Mouse (Mus musculus) kidney, adult 18-20 months (tissue): ENCODE measurements around the gene Mllt11.
"Not testable (repeated sequence)": the region's sequence is repeated elsewhere in the genome, so short reads cannot be mapped to it uniquely, and the experiment has no call there.

Experiments
- DNase-seq: peaks from one replicate; pipeline ENCODE4 v3.0.0; 2021

Gene Mllt11

GRCm38 (mm10) chr3:95216655-95217254 is 15.2 kb downstream of the Mllt11 start:
- DNase-seq = no peak

DNA sequence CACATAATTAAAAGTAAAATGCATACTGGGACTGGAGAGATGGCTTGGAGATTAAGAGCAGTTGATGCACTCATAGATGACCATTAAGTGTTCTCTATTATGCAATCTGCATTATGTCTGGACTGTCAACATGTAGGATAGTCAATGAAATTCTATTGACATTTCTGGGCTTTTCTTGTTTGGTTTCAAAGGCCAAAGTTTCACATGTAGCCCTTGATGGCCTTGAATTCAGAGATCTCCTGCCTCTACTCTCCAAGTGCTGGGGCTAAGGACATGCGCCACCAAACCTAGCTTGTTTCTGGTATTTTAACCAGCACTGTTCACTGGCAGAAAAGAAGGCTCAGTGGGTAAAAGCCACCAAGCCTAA is 18.4 kb downstream of the Mllt11 start:
- no peak for DNase-seq

DNA sequence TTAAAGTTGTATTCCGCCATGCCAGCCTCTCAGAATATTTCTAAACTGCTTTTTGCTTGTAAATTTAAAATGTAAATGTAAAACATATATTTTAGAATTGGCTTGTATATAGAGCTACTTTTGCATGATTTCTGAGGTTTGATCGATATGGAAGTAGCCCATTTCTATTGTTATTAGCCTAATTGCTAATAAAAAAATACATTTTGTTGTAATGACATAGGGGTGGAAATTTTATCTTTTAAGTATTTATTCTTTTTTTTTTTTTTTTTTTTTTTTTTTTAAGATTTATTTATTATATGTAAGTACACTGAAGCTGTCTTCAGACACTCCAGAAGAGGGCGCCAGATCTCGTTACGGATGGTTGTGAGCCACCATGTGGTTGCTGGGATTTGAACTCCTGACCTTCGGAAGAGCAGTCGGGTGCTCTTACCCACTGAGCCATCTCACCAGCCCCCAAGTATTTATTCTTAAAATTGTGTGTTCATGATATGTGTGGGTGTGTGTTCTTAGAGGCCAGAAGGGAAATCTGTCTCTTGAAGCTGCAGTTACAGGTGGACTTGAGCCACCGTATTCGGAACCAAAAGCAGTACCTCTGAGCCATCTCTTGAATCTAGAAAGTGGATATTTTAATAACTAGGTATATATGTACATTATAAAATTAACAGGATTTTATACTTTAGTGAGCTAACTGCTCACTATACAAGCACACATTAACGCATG is 18.9 kb downstream of the Mllt11 start:
- not testable (repeated sequence) for DNase-seq

- DNase-seq = no peak
Observed at GRCm38 (mm10) chr3:95210585-95210984, 21.4 kb downstream of the Mllt11 start.

- DNase-seq = no peak
Observed at GRCm38 (mm10) chr3:95208286-95208685, 23.7 kb downstream of the Mllt11 start.

DNA sequence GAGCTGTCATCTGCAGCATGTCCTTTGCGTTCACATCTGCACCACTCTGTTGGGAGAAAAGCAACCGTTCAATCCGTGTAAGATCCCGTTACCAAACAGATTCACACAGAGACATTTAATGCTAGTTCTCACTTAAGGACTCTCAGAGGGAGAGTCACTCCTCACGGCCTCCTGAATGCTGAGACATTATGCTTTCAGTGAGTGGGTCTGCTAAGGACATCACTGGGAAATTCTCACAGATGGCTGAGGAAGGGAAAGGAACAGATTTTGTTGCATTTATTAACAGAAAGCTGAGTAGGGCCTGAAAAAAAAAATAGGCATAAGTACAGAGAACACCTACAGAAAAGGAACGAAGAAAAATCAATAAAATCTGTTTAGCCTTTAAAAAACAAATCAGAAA is 28.1 kb downstream of the Mllt11 start:
- no peak for DNase-seq

DNA sequence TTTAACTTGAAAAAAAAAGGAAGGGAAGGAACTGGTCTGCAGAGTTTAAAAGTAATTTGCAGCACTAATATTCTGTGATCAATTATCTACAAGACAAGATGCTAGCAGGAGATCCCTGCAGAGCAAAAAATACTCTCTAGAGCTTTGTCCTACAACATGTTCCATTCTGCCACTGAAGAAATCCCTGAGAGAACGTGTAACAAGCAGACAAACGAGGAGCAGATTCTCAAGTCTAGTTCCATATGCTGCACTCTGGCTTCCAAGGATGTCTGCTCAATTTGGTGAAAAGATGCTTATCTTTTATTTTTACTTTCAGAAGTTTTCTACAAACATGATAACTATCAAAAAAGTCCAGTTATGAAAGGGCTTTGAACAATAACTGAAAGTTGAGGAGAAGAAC is 31.4 kb downstream of the Mllt11 start:
- no peak for DNase-seq

GRCm38 (mm10) chr3:95200132-95200531 is 31.8 kb downstream of the Mllt11 start:
- DNase-seq = peak; percentile 85

DNA sequence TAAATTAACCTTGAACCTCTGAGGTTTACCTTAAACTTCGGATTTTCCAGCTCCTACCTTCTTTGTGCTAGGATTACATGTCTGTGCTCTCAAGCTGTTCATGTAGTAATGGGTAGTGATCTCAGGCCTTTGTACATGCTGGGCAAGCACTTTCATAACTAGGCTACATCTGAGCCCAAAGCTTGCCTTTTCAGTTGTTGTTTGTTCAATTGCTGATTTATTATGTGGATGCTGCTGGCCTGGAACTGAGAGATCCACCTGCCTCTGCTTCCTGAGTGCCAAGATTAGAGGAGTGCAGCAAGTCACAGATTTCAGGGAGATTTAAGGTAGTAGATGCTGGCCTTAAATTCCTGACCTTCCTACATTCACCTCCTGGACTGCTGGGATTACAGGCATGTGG is 32.9 kb downstream of the Mllt11 start:
- peak; percentile 12 for DNase-seq

DNA sequence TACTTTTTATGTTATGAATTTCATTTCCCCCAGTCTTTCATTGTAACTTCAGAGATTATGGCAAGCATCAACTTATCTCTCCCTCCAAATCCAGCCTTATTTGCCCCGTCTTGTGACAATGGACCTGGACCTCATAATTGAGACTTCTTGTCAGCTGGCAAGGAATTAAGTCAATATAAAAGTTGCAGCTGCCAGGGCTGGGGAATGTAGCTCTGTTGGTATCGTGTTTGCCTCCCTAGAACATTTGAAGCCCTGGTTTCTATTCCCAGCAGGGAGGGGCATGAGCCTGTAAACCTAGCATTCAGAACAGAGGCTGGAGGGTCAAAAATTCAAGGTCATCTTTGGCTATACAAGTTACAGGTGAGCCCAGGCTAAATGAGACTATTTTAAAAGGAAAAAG is 36.2 kb downstream of the Mllt11 start:
- no peak for DNase-seq

DNA sequence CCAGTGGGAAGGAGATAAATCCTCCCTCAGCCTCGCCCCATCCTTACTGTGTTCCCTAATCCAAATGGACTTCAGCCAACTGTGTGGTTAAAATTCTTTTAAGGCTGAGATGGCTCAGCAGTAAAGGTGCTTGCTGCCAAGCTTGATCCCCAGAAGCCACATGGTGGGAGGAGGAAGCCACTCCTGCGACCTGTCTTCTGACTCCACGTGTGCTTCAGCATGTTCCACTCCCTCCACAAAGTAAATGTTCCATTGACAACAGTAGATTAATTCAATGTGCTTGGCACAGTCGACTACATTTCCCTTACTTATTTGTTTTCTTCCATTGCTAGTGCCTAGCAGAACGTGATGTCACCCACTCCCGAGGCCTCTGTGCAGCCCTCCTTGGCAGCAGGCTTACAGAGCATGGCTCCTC is 37.2 kb downstream of the Mllt11 start:
- DNase-seq = peak; percentile 28

DNA sequence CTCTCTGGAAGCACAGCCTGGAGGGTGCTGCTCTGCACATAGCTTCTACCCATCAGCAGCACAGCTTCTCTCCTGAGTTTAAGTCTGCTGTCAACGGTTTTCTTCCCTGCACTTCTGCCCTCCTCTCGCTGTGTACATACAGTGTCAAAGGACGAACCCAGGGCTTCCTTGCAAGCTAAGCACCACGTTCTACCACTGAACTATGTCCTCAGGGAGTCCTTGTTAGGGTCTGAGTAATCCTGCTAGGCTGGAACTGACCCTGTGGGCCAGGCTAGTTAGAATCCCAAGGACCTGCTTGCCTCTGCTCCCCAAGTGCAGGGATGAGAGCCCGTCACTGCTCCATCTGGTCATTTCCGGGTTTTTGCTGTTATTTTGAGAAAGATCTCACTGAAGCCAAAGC is 45.1 kb downstream of the Mllt11 start:
- no peak for DNase-seq

DNA sequence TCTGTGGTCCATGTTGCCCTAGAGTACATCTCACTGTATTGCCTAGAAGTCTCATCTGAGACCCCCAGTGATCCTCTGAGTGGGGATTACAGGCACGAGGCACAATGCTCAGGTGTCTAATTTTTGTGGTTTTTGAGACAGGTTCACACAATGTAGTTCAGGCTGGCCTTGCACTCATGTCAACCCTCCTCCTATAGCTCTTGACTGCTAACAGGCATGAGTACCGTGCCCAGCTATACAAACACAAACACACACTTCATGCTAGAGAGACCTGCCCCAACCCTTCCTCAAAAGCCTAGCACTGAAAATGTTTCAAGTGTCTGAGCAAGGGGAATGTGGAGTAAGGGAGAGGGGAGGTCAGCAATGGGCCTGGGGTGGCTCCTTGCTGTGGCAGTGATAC is 45.9 kb downstream of the Mllt11 start:
- DNase-seq = no peak

DNA sequence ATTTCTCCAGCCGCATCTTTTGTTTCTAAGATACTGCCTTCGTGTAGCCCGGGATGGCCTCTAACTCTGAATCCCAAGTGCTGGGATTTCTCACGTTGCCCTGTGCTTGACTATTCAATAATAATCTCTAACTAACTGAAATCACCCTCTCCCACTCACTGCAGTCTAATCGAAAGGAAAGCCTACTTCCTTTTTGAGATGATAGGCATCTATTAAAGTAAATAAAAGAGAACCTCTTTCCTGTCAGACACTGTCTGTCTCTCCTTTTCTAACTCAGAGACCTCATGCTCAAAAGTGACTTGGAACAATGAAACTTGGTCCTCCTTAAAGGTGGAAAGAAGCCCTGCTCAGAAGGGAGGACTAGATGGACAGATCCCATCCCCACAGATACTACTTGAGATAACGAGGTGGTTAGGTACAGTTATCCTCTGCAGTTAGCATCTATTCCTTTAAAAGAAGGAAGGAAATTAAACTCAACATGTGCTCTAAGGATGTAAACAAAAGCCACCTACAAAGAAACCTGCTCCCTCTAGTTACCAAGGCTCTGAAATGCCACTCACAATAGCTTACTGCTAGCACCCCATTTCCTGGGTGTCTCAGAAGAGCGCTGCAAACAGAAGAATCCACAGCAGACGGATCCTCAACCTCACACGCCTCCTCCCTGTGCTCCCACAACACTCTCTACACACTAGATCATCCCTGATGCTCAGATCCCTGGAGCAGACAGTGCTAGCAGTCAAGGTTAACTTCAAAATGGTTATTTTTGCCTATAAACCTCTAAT is 47.0 kb downstream of the Mllt11 start:
- DNase-seq = no peak

DNA sequence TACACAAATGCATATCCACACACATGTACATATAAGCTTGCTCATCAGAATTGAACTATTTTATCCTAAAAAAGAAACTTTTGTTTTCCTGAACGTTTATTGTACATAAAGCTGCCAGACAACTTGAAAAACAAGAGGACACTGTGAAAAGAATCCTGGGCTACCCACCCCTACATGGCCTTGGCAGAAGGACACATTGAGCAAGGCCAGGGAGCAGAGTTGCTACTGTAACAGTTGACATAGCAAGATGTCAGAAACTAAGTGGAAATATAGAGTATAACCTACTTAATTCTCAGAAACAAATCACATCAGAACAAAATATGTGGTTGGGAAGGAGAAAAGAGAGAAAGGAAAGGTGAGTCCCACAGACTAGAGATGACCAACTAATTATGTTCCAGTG is 50.1 kb downstream of the Mllt11 start:
- no peak for DNase-seq

GRCm38 (mm10) chr3:95179890-95180289 is 52.1 kb downstream of the Mllt11 start:
- DNase-seq = no peak

GRCm38 (mm10) chr3:95178948-95179347 is 53.0 kb downstream of the Mllt11 start:
- no peak for DNase-seq

- DNase-seq = no peak
Observed at GRCm38 (mm10) chr3:95177583-95177982, 54.4 kb downstream of the Mllt11 start.

DNA sequence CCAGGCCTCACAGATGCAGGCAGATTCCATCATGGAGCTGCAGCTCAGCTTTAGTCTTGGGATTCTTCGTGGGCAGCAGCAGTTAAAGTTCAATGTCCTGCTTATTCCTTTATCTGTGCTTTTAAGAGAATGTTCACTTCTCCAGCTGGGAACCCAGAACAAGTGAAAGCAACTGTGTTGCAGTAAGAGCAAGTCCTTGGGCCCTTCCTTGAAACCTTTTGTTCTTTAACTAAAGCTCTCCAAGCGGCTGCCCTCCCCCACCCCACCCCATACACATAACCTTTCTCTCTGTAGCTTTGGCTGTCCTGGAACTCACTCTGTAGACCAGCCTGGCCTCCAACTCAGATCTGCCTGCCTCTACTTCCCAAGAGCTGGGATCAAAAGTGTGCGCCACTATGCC is 55.5 kb downstream of the Mllt11 start:
- no peak for DNase-seq

GRCm38 (mm10) chr3:95174011-95174592 is 57.9 kb downstream of the Mllt11 start:
- peak; percentile 92 for DNase-seq

DNA sequence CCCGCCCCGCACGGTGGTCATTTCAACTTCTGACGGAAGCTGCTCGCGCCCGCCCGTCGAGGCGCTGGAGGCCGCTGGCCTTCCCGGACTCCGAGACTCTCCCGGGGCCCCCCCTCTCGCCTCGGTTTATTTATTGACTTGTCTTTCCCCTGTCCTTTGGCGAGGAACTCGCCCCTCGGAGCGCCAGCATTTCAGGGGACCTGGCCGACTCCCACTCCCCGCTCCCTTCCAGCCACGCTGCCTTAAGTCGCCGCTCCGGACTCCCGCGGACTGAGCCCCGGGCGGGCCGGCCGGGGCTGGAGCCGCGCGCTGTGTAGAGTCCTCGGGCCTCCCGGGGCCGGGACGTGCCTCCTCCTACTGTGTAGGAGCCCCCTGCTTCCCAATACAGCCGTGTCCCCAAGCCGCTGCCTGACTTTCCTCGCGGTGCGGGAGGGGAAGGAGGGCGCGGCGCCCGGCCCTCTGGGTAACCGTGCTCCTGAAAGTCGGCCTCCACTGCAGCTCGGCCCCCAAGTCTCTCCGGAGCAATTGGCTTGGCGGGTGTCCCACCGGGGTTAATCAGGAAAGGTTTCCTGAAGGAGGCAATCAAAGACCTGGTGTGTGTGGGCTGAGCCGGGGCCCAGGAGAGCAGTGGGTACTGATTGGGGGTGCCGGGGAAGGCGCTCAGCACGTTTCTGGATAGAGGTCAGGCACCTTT is 58.6 kb downstream of the Mllt11 start:
- peak; percentile 53 for DNase-seq

GRCm38 (mm10) chr3:95172526-95173255 is 59.3 kb downstream of the Mllt11 start:
- no peak for DNase-seq
